Mouse (Mus musculus): ENCODE measurements at regions not wholly inside any gene's neighbourhood (a gene's known extent, or its start where the extent isn't known, plus 50 kb on each side); places are given as distances from the start of the nearest gene placed in this dataset.

- DNase-seq (ENCODE audit: low read depth, low spot score), result no peak
These were observed 126.2 kb upstream of the Adgrl2 start for GRCm38 (mm10) chr3:149116604-149117003.

- DNase-seq (ENCODE audit: low read depth, low spot score), result no peak
These were observed 125.5 kb upstream of the Adgrl2 start for GRCm38 (mm10) chr3:149115901-149116300.

- DNase-seq (ENCODE audit: low read depth, low spot score), result no peak
These were observed 122.5 kb upstream of the Adgrl2 start for GRCm38 (mm10) chr3:149112878-149113277.

GRCm38 (mm10) chr3:149111529-149112439 is 121.4 kb upstream of the Adgrl2 start:
- DNase-seq (ENCODE audit: low read depth, low spot score), result no peak

- DNase-seq (ENCODE audit: low read depth, low spot score), result no peak
These were observed 120.5 kb upstream of the Adgrl2 start for GRCm38 (mm10) chr3:149110831-149111230.

GRCm38 (mm10) chr3:149105709-149106450 is 115.5 kb upstream of the Adgrl2 start:
- DNase-seq (ENCODE audit: low read depth, low spot score), result no peak

GRCm38 (mm10) chr3:149105181-149105580 is 114.8 kb upstream of the Adgrl2 start:
- DNase-seq (ENCODE audit: low read depth, low spot score), result no peak

- DNase-seq (ENCODE audit: low read depth, low spot score), result no peak
These were observed 113.7 kb upstream of the Adgrl2 start for GRCm38 (mm10) chr3:149104080-149104479.

- DNase-seq (ENCODE audit: low read depth, low spot score), result no peak
These were observed 113.1 kb upstream of the Adgrl2 start for GRCm38 (mm10) chr3:149103469-149103868.

- no peak for DNase-seq (ENCODE audit: low read depth, low spot score)
These were observed 112.5 kb upstream of the Adgrl2 start for GRCm38 (mm10) chr3:149102846-149103245.

- DNase-seq (ENCODE audit: low read depth, low spot score), result no peak
These were observed 111.4 kb upstream of the Adgrl2 start for GRCm38 (mm10) chr3:149101785-149102184.

- DNase-seq (ENCODE audit: low read depth, low spot score), result no peak
These were observed 108.4 kb upstream of the Adgrl2 start for GRCm38 (mm10) chr3:149098764-149099163.

GRCm38 (mm10) chr3:149097026-149097425 is 106.7 kb upstream of the Adgrl2 start:
- no peak for DNase-seq (ENCODE audit: low read depth, low spot score)

- DNase-seq (ENCODE audit: low read depth, low spot score), result no peak
These were observed 102.3 kb upstream of the Adgrl2 start for GRCm38 (mm10) chr3:149092649-149093048.

- no peak for DNase-seq (ENCODE audit: low read depth, low spot score)
These were observed 99.7 kb upstream of the Adgrl2 start for GRCm38 (mm10) chr3:149090103-149090502.

GRCm38 (mm10) chr3:149088621-149089128 is 98.3 kb upstream of the Adgrl2 start:
- DNase-seq (ENCODE audit: low read depth, low spot score), result no peak

- no peak for DNase-seq (ENCODE audit: low read depth, low spot score)
These were observed 97.1 kb upstream of the Adgrl2 start for GRCm38 (mm10) chr3:149087488-149087887.

- DNase-seq (ENCODE audit: low read depth, low spot score), result no peak
These were observed 96.3 kb upstream of the Adgrl2 start for GRCm38 (mm10) chr3:149086704-149087103.

GRCm38 (mm10) chr3:149086086-149086485 is 95.7 kb upstream of the Adgrl2 start:
- no peak for DNase-seq (ENCODE audit: low read depth, low spot score)

GRCm38 (mm10) chr3:149084861-149085598 is 94.7 kb upstream of the Adgrl2 start:
- no peak for DNase-seq (ENCODE audit: low read depth, low spot score)

GRCm38 (mm10) chr3:149083391-149083790 is 93.0 kb upstream of the Adgrl2 start:
- DNase-seq (ENCODE audit: low read depth, low spot score), result no peak

- no peak for DNase-seq (ENCODE audit: low read depth, low spot score)
These were observed 88.5 kb upstream of the Adgrl2 start for GRCm38 (mm10) chr3:149078881-149079280.

Data from embryo, embryonic 11.5 days (tissue).